Mouse (Mus musculus) heart, embryonic 14.5 days (tissue): ENCODE data around the gene Ap1m1. TPM values are rescaled to one million over a fixed set of nuclear protein-coding genes. Genes with fewer than 3 reads are reported as not detected.
A peak's percentile ranks its signal among the peaks of the same experiment; 100 is the strongest.

ENCODE experiments used
- ATAC-seq: fragments of 200-750 bp; cut with Nextera tagmentation; 2 replicates; pipeline ENCODE4 v1.8.0; 2017; ENCODE audit warnings: low read depth, moderate TSS enrichment; ENCODE audit not compliant: insufficient number of reproducible peaks, insufficient read depth, low FRiP score
- H3K27ac ChIP-seq, 2 experiments: fragments of 200-500 bp in 1 of 2; fragments of 300-500 bp in 1 of 2; sonication (generic) in 1 of 2; replicated peaks in 1 of 2; 2 replicates each; pipeline ENCODE4 v1.5.1; 2012 to 2014; ENCODE audit warnings: low read depth in 2 of 2, low read length in 2 of 2, control low read depth in 1 of 2, mild to moderate bottlenecking in 1 of 2, mixed read lengths in 1 of 2; ENCODE audit not compliant: control insufficient read depth in 1 of 2, insufficient read depth in 1 of 2
- H3K27me3 ChIP-seq: fragments of 300-500 bp; sonication (generic); 2 replicates; pipeline ENCODE4 v1.6.1; 2014; ENCODE audit warnings: mild to moderate bottlenecking, low read length, control low read depth; ENCODE audit not compliant: control insufficient read depth, insufficient read depth
- H3K36me3 ChIP-seq: fragments of 300-500 bp; sonication (generic); 2 replicates; pipeline ENCODE4 v1.6.1; 2014; ENCODE audit warnings: mild to moderate bottlenecking, control low read depth, low read length, mixed read lengths; ENCODE audit not compliant: control insufficient read depth, insufficient read depth
- H3K4me1 ChIP-seq, 2 experiments: fragments of 200-500 bp in 1 of 2; fragments of 300-500 bp in 1 of 2; sonication (generic) in 1 of 2; 2 replicates each; pipeline ENCODE4 v1.6.1; 2012 to 2014; ENCODE audit warnings: low read length in 2 of 2, control low read depth in 1 of 2, mixed read lengths in 1 of 2; ENCODE audit not compliant: control insufficient read depth in 2 of 2, insufficient read depth in 2 of 2
- H3K4me2 ChIP-seq: fragments of 300-500 bp; sonication (generic); 2 replicates; pipeline ENCODE4 v1.6.1; 2014; ENCODE audit warnings: mild to moderate bottlenecking, low read length
- H3K4me3 ChIP-seq, 2 experiments: fragments of 200-500 bp in 1 of 2; fragments of 300-500 bp in 1 of 2; sonication (generic) in 1 of 2; 2 replicates each; pipeline ENCODE4 v1.5.1; 2012 to 2014; ENCODE audit warnings: low read length in 2 of 2, mild to moderate bottlenecking in 2 of 2, control low read depth in 1 of 2, low read depth in 1 of 2, moderate library complexity in 1 of 2; ENCODE audit not compliant: control insufficient read depth in 1 of 2, insufficient read depth in 1 of 2
- H3K9ac ChIP-seq: fragments of 300-500 bp; sonication (generic); 2 replicates; pipeline ENCODE4 v1.6.1; 2014; ENCODE audit warnings: mild to moderate bottlenecking, low read length
- H3K9me3 ChIP-seq: fragments of 300-500 bp; sonication (generic); 2 replicates; pipeline ENCODE4 v1.6.1; 2016; ENCODE audit warnings: low read length, control low read depth; ENCODE audit not compliant: control insufficient read depth
- WGBS: fragments of 180-500 bp; shearing (Covaris S2); extraction: QIAGEN DNeasy Blood & Tissue Kit; methylation state at CpG from one replicate; pipeline ENCODE4 v1.1.7; 2014; 5-methylcytosine and 5-hydroxymethylcytosine counted together
- polyA plus RNA-seq: library from polyadenylated mRNA; unstranded; fragments of >200 nt; fragmentation: Nextera tagmentation; extraction: Ambion mirVana; gene quantifications from 2 replicates; pipeline ENCODE4 v1.2.1, GENCODE M21; 2014

Gene Ap1m1
- polyA plus RNA-seq, 1 experiment from 2014 or later: 108 TPM

DNA sequence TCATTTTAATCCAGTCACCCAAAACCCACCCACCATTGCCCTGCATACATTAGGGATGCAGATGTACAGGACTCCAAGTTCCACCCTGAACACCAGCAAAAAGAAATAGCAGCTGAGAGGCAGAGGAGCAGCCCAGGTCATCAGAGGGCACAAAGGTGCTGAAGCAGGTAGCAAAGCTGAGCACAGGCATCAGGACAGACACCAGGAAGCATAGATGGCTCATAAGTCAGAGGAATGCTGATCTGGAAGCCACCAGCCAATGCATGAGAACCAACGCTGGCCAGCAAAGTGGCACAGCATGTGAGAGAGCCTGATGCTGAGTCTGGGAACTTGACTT lies 18.1 kb downstream of the Ap1m1 start:
- H3K9me3 ChIP-seq: no peaks in the 10 kb centered on the region
- WGBS: 100% methylated on average over 1 of the region's 1 CpGs
- no peak overlapping the region for H3K9ac ChIP-seq
- ATAC-seq: no peak
- H3K36me3 ChIP-seq: peaks cover 31% of the 10 kb centered on the region
- no peaks in the 10 kb centered on the region for H3K27me3 ChIP-seq
- H3K27ac ChIP-seq: no peak overlapping the region
- H3K4me1 ChIP-seq: peaks cover 5 to 11% of the 10 kb centered on the region in 2 experiments
- H3K4me3 ChIP-seq: no peak overlapping the region
- no peak overlapping the region for H3K4me2 ChIP-seq

DNA sequence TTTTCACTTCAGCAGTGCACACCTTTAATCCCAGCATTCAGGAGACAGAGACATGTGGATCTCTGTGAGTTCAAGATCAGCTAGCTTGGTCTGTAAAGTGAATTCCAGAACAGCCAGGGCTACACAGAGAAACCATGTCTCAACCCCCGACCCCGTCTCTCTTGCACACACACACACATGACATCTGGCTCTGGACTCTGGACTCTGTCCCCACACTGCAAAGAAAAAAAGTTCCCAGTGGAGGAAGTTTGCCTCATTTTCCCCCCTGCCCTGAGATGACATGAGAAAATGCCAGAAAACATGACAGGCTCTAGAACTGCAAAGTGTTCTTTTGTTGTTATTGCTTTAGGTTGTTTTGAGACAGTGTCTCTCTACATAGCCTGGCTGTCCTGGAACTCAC lies 20.0 kb downstream of the Ap1m1 start:
- ATAC-seq: no peak
- WGBS: 57% methylated on average over 2 of the region's 2 CpGs
- Histone ChIP-seq H3K4me2 (no peak overlapping the region), H3K4me3 (no peak overlapping the region), H3K4me1 (peaks cover 5 to 11% of the 10 kb centered on the region in 2 experiments), H3K27ac (no peak overlapping the region), H3K9me3 (no peaks in the 10 kb centered on the region), H3K27me3 (no peaks in the 10 kb centered on the region), H3K36me3 (peaks cover 11% of the 10 kb centered on the region), H3K9ac (no peak overlapping the region)

DNA sequence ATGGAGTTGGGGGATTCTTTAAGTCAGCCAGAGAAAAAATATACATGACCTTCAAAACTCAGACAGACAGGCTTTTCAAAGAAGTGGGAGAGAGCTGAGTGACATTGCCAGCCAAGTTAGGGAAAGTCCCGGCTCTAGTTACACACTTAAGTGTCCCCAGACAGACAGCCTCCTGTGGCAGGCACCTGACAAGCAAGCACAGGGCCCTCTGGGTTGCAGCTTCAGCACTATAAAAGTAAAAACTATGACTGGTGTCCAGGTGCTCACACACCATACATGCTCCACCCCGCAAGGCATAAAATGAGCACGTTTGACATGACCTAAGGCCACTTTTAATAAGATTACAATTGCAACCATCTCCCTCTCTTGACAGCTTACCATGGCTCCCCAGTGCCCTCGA lies 20.8 kb downstream of the Ap1m1 start:
- Histone ChIP-seq H3K27me3 (no peaks in the 10 kb centered on the region), H3K4me3 (no peak overlapping the region), H3K9ac (peak overlapping the region; percentile 56), H3K36me3 (peaks cover 4% of the 10 kb centered on the region), H3K4me2 (no peak overlapping the region), H3K9me3 (no peaks in the 10 kb centered on the region), H3K4me1 (peaks cover 5 to 11% of the 10 kb centered on the region in 2 experiments), H3K27ac (peak overlapping the region; percentile 60 to 74)
- ATAC-seq: no peak
- 54% methylated on average over 4 of the region's 4 CpGs for WGBS

DNA sequence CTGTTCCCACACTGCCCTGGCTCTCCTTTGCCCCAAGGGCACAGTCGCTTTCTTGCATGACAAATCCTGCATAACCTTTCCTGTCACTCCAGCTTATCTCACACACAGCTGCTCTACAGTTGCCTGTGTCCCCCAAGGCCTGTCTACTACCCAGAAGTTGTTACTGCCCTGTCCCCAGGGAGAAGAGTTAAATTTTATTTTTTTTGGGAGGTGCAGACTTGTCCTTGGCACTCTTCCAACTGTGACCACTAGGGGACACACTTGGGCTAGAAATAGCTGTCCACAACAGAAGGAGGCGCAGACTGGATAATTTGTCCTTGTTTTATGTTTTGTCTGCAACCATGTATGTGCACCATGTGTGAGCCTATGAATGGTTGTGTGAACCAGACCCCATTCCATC lies 21.2 kb downstream of the Ap1m1 start:
- peak overlapping the region; percentile 56 for H3K9ac ChIP-seq
- H3K9me3 ChIP-seq: no peaks in the 10 kb centered on the region
- H3K4me3 ChIP-seq: no peak overlapping the region
- peaks cover 5 to 11% of the 10 kb centered on the region in 2 experiments for H3K4me1 ChIP-seq
- ATAC-seq: 0 out of 2 replicates have a peak, but pooled peaks have one; percentile 23
- 17% methylated on average over 2 of the region's 2 CpGs for WGBS
- no peaks in the 10 kb centered on the region for H3K27me3 ChIP-seq
- peak overlapping the region; percentile 60 to 74 for H3K27ac ChIP-seq
- H3K36me3 ChIP-seq: no peaks in the 10 kb centered on the region; the same call in 1 of the 2 replicates
- H3K4me2 ChIP-seq: no peak overlapping the region

DNA sequence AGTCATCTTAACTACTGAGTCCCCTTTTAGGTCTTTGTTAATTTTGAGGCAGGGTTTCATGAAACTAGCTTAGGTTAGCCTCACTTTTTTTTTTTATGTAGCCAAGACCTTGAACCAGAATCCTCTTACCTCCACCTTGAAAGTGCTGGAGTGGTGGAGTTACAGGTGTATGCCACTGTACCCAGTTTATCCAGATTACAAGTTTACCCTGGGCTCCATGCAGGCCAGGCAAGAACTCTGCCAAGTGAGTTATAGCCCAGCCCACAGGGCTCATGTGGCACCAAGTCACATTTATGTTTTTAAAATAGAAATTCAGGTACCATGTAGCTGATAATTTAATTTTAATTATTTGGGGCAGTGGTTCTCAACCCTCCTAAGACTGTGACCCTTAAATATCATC lies 21.6 kb downstream of the Ap1m1 start:
- ATAC-seq: no peak
- H3K9ac ChIP-seq: no peak overlapping the region
- no peak overlapping the region for H3K27ac ChIP-seq

DNA sequence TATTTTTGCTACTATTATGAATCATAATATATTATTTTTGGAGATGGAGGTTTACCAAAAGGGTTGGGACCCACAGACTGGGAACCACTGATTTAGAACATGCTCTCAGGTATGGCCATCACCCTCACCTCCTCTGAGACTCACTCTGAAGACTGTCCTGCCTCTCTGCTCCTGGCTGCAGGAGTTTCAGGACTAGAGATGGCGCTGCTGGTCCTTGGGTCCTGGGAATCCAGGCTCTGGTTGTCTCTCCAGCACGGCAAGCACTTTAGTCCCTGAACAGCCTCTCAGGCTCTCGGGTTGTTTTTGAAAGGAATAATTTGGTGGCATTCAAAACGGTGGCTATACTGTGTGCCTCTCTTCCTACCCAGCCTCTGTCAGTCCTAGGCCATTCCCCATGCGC lies 22.1 kb downstream of the Ap1m1 start:
- no peaks in the 10 kb centered on the region for H3K9me3 ChIP-seq
- H3K4me2 ChIP-seq: no peak overlapping the region
- H3K9ac ChIP-seq: no peak overlapping the region
- no peaks in the 10 kb centered on the region for H3K36me3 ChIP-seq
- no peak overlapping the region for H3K4me3 ChIP-seq
- 36% methylated on average over 5 of the region's 5 CpGs for WGBS
- ATAC-seq: no peak
- H3K27ac ChIP-seq: no peak overlapping the region
- H3K4me1 ChIP-seq: peaks cover 5 to 11% of the 10 kb centered on the region in 2 experiments
- no peaks in the 10 kb centered on the region for H3K27me3 ChIP-seq

More for the DNA sequence above, 21.6 kb downstream of the Ap1m1 start:
- Histone ChIP-seq H3K4me3 (no peak overlapping the region), H3K4me1 (peaks cover 5 to 11% of the 10 kb centered on the region in 2 experiments), H3K9me3 (no peaks in the 10 kb centered on the region), H3K27me3 (no peaks in the 10 kb centered on the region), H3K36me3 (no peaks in the 10 kb centered on the region), H3K4me2 (no peak overlapping the region)

DNA sequence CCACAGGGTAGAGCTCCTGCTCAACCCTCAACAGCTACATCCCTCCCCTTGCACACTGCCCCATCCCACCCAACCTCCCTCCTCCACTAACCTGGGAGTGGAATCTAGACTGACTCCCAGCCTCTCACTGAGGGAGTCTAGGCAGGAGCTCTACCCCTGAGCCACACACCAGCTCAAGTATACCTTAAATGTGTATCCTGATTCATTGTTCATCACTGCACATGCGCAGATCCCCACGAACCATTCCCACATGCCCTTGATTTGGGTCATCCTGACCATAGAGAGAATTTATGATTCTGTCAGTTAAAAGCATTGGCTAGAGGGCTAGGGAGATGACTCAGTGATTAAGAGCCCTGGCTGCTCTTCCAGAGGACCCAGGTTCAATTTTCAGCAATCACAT lies 22.9 kb downstream of the Ap1m1 start:
- ATAC-seq: no peak
- H3K9ac ChIP-seq: no peak overlapping the region
- no peak overlapping the region for H3K4me2 ChIP-seq

DNA sequence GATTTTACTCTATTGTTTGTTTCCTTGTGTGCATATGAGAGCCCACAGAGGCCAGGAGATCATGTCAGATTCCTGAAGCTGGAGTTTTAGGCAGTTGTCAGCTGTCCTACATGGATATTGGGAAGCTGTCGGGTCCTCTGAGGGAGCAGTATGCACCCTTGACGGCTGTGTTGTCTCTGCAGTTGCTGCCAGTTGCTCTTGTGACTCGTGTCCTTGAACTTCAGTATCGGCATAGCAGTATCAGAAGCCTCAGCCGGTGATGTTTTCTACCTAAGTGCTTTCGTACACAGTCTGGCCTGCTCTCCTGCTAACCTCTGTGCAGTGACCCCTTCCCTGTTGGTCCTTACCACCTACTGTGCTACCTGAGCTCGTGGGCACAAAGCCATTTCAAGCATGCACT lies 23.6 kb downstream of the Ap1m1 start:
- 45% methylated on average over 7 of the region's 7 CpGs for WGBS

More for the DNA sequence above, 22.9 kb downstream of the Ap1m1 start:
- 95% methylated on average over 2 of the region's 2 CpGs for WGBS
- Histone ChIP-seq H3K27ac (no peak overlapping the region), H3K4me3 (no peak overlapping the region), H3K9me3 (no peaks in the 10 kb centered on the region), H3K27me3 (no peaks in the 10 kb centered on the region), H3K36me3 (no peaks in the 10 kb centered on the region), H3K4me1 (peaks cover 5 to 11% of the 10 kb centered on the region in 2 experiments)

More for the DNA sequence above, 23.6 kb downstream of the Ap1m1 start:
- Histone ChIP-seq H3K9me3 (no peaks in the 10 kb centered on the region), H3K9ac (no peak overlapping the region), H3K4me3 (no peak overlapping the region), H3K36me3 (no peaks in the 10 kb centered on the region), H3K27ac (no peak overlapping the region), H3K4me1 (peaks cover 10 to 11% of the 10 kb centered on the region in 2 experiments), H3K4me2 (no peak overlapping the region), H3K27me3 (no peaks in the 10 kb centered on the region)
- ATAC-seq: no peak
